34 mouse cellular contexts compared by ENCODE assay signal in the genomic region with DNA sequence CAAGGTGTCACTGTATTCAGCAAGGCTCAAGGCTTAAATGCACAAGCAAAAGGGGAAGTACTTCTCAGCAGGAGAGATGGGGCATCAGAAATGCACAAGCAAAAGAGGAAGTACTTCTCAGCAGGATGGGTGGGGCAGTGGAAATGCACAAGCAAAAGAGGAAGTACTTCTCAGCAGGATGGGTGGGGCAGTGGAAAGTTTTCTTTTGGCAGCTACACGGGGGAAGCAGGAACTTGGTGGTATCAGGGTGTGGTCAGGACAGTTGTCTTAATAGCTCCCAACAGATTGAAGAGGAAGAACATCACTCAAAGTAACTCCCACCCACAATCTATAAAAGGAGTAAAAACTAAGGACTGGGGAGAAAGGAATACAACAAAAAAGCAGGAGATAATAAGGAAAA. TPM values are rescaled to one million over a fixed set of nuclear protein-coding genes. Genes with fewer than 3 reads are reported as not detected.
"Had no signal": no experiment of that assay in that cellular context is flagged by ENCODE, and none has a peak within 500 bp of the region (broad histone marks: within the 10 kb centered on the region; RNA-seq: fewer than 3 reads in every experiment).

No protein-coding gene starts in this region.

RNA-seq across cellular contexts. Expression of a gene that starts 26.8 kb away (rescaled TPM):
- total RNA-seq: gastrocnemius, postnatal 10 days; gastrocnemius, postnatal 25 days; gastrocnemius, postnatal 4 days; heart, adult 18-20 months; heart, adult 8-10 months; heart, postnatal 10 days; heart, postnatal 25 days; heart, postnatal 4 days; layer of hippocampus, adult 2 months; layer of hippocampus, postnatal 10 days; layer of hippocampus, postnatal 25 days; left cerebral cortex, adult 2 months; left cerebral cortex, postnatal 14 days; left cerebral cortex, postnatal 36 days had no signal
- polyA plus RNA-seq: heart, embryonic 10.5 days; heart, embryonic 12.5 days; heart, embryonic 14.5 days; heart, embryonic 16.5 days; hindbrain, embryonic 10.5 days; hindbrain, embryonic 12.5 days; hindbrain, embryonic 14.5 days; hindbrain, embryonic 16.5 days; inflammation-experienced regulatory T-cells, adult 6 months; intestine, embryonic 15.5 days; intestine, postnatal 0 days; kidney, embryonic 14.5 days; kidney, embryonic 16.5 days; limb, embryonic 10.5 days; limb, embryonic 12.5 days; limb, embryonic 14.5 days; liver, embryonic 11.5 days; liver, embryonic 13.5 days; liver, embryonic 15.5 days; liver, postnatal 0 days had no signal

RNA-seq across cellular contexts. Expression of a gene that starts 33.1 kb away (rescaled TPM):
- polyA plus RNA-seq: inflammation-experienced regulatory T-cells, adult 6 months had no signal
